Mouse (Mus musculus): ENCODE data around the gene Rad51d.

DNA sequence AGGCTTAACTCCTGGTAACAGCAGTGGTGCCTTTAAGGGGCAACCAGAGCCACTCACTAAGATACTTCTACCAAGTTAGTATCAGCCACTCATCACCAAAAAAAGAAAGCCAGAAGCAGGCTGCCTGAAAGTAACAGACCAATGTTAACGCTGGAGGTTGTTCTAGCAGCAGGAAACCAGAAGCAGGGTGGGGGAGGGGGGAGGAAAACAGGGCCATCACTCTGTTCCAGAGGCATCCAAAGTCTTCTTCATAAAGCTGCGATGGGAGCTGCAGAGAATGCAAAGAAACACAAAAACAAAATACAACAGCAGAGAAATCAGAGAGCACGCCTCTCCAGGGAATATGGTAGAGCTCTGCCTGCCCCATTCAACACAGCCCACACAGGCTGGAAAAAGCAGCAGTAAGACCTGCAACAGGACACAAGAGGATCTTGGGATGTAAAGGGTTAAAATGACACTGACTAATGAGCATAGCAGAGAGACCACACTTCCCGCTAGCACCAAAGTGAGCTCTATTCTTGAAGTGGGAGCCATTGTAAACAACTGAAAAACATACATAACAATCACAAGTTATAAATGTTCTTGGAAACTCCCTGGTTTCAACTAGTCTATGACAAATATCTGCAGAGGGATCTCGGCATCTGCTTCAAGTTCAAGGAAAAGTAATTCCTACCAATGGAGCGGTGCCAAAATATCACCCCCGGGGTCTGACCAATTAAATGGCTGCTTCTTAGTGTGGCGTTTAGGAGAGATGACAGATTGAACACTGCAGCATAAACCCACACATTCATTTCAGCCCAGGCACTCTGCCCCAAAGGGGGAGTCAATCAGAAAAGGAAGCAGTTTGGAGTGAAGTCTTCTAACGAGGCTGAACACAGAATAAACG, 59.2 kb downstream of the Rad51d start:
- TF ChIP-seq CTCF (IDR thresholded peaks at IDR 0.05; ENCODE audit: extremely low read depth, insufficient read length, insufficient replicate concordance, low read depth, low read length) = no peak
- TF ChIP-seq POLR2A (IDR thresholded peaks at IDR 0.05; ENCODE audit: low read depth, low read length) = no peak
